Mouse (Mus musculus) lung, postnatal 0 days (tissue): Measurements from ENCODE around the gene Defb28. TPM values are rescaled to one million over a fixed set of nuclear protein-coding genes. Genes with fewer than 3 reads are reported as not detected.

Experiments used
- ATAC-seq: fragments of 200-750 bp; cut with Nextera tagmentation; 2 replicates; pipeline ENCODE4 v1.8.0; 2017; ENCODE audit warnings: moderate library complexity
- DNase-seq: peaks from one replicate; pipeline ENCODE4 v3.0.0-alpha.2; 2016; ENCODE audit warnings: low spot score
- H3K27ac ChIP-seq: fragments of 300-500 bp; sonication (generic); 2 replicates; pipeline ENCODE4 v1.5.1; 2014; ENCODE audit warnings: antibody characterized with exemption, mild to moderate bottlenecking, low read length, mixed read lengths
- H3K27me3 ChIP-seq: fragments of 300-500 bp; sonication (generic); replicated peaks from 2 replicates; pipeline ENCODE4 v1.6.1; 2014; ENCODE audit warnings: low read length, mixed read lengths; ENCODE audit not compliant: insufficient read depth
- H3K36me3 ChIP-seq: fragments of 300-500 bp; sonication (generic); 2 replicates; pipeline ENCODE4 v1.6.1; 2014; ENCODE audit warnings: low read length, mixed read lengths; ENCODE audit not compliant: insufficient read depth
- H3K4me1 ChIP-seq: fragments of 300-500 bp; sonication (generic); 2 replicates; pipeline ENCODE4 v1.6.1; 2014; ENCODE audit warnings: antibody characterized with exemption, low read depth, low read length, mixed read lengths; ENCODE audit not compliant: insufficient read depth
- H3K4me2 ChIP-seq: fragments of 300-500 bp; sonication (generic); replicated peaks from 2 replicates; pipeline ENCODE4 v1.6.1; 2014; ENCODE audit warnings: low read depth, mild to moderate bottlenecking, low read length, moderate library complexity, mixed read lengths
- H3K4me3 ChIP-seq: fragments of 300-500 bp; sonication (generic); 2 replicates; pipeline ENCODE4 v1.5.1; 2014; ENCODE audit warnings: low read depth, low read length
- H3K9ac ChIP-seq: fragments of 300-500 bp; sonication (generic); replicated peaks from 2 replicates; pipeline ENCODE4 v1.6.1; 2014; ENCODE audit warnings: low read depth, mild to moderate bottlenecking
- H3K9me3 ChIP-seq: fragments of 300-500 bp; sonication (generic); 2 replicates; pipeline ENCODE4 v1.6.1; 2016; ENCODE audit warnings: low read length, mixed read lengths
- CTCF ChIP-seq: IDR thresholded peaks from 2 replicates; pipeline ENCODE4 v1.5.1; 2016; ENCODE audit warnings: antibody characterized with exemption, mild to moderate bottlenecking
- EP300 ChIP-seq: IDR thresholded peaks from 2 replicates; pipeline ENCODE4 v1.6.1; 2016; ENCODE audit warnings: antibody characterized with exemption, mild to moderate bottlenecking, control low read depth
- WGBS: fragments of 180-500 bp; shearing (Covaris S2); extraction: QIAGEN DNeasy Blood & Tissue Kit; methylation state at CpG from one replicate; pipeline ENCODE4 v1.1.7; 2014; 5-methylcytosine and 5-hydroxymethylcytosine counted together
- polyA plus RNA-seq: library from polyadenylated mRNA; unstranded; fragments of >200 nt; fragmentation: Nextera tagmentation; extraction: Ambion mirVana; gene quantifications from 2 replicates; pipeline ENCODE4 v1.2.1, GENCODE M21; 2015

Gene Defb28
- polyA plus RNA-seq, 1 experiment from 2014 or later, result not detected

DNA sequence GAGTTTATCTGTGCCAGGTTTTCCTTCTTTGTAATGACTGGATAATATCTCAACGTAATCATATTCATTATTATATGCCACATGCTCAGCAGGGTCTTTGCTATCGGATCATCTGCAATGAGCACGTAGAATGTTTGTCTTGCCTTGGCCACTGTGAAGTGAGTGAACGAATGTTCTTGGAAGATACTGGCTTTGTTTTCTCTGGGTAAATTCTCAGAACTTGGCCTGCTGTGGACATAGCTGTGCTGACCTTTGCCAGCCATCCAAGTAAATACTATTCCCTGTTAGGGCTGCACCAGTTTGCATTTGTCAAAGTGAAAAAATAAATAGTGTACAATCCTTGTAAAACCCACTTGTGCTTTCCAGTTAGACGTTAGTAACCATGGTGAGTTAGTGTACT lies 30.1 kb downstream of the Defb28 start:
- Histone ChIP-seq H3K4me2 (no peak overlapping the region), H3K9ac (no peak overlapping the region), H3K4me3 (no peak overlapping the region), H3K27me3 (no peaks in the 10 kb centered on the region), H3K36me3 (no peaks in the 10 kb centered on the region), H3K27ac (no peak overlapping the region), H3K9me3 (no peaks in the 10 kb centered on the region), H3K4me1 (no peaks in the 10 kb centered on the region)
- ATAC-seq (no peak), DNase-seq (no peak)
- TF ChIP-seq CTCF, result no peak
- no peak for TF ChIP-seq EP300
- WGBS, result 47% methylated on average over 5 of the region's 5 CpGs

DNA sequence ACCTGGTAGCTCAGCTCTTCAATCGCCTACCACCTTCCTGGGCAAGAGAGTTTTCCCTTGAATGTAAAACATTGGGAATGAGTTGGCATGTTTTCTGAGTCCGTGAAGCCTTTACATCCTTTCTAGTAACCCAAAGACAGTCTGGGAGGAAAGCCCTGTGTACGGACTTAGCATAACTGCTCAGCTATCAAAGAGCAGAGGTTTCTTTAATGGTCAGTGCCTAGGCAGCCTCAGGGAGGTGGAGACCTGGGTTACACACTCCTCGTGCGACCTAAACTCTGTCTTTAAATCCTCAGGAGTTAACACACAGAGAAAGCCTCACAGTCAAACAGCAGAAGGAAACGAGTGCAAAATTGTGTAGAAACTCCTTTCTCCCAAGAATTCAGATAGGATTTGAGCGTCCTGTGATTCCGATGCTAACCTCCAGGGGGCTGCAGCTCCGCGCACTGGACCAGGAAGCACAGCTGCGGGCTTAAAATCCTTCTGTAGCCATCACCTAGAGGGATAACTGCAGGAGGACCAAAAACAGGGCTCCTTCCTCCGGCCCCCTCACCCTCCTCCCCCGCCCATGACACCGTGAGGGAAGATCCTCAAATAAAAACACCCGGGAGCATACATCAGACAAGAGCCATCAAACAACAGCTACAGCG lies 35.8 kb downstream of the Defb28 start:
- ATAC-seq (no peak), DNase-seq (peak; percentile 65)
- no peaks in the 10 kb centered on the region for H3K36me3 ChIP-seq
- TF ChIP-seq EP300 (no peak), CTCF (peak; percentile 79)
- H3K4me2 ChIP-seq, result no peak overlapping the region
- H3K27ac ChIP-seq, result no peak overlapping the region
- H3K4me1 ChIP-seq, result no peaks in the 10 kb centered on the region
- H3K9ac ChIP-seq, result no peak overlapping the region
- H3K27me3 ChIP-seq, result no peaks in the 10 kb centered on the region
- H3K9me3 ChIP-seq, result no peaks in the 10 kb centered on the region
- WGBS, result 9% methylated on average over 16 of the region's 16 CpGs
- H3K4me3 ChIP-seq, result no peak overlapping the region

DNA sequence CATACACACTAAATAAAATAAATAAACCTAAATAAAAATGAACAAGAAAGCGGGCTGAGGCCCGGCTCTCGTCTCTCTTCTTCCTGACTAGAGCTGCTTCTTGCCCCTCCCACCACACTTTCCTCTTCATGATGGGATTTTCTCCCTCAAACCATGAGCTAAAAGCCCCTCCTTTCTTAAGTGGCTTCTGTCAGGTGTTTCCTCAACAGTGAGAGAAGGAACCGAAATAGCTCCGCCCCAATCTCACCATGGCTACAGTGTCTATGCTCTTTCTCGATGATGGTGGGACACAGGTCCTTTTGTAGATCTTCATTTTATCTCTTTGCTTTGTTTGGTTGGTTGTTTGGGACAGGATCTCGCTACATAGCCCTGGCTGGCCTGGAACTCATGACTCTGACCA lies 38.6 kb downstream of the Defb28 start:
- WGBS, result 66% methylated on average over 7 of the region's 7 CpGs
- Histone ChIP-seq H3K9ac (no peak overlapping the region), H3K4me2 (no peak overlapping the region), H3K36me3 (no peaks in the 10 kb centered on the region), H3K4me3 (no peak overlapping the region), H3K9me3 (no peaks in the 10 kb centered on the region), H3K27me3 (no peaks in the 10 kb centered on the region), H3K4me1 (no peaks in the 10 kb centered on the region), H3K27ac (no peak overlapping the region)
- DNase-seq (no peak), ATAC-seq (no peak)
- TF ChIP-seq CTCF (no peak), EP300 (no peak)

DNA sequence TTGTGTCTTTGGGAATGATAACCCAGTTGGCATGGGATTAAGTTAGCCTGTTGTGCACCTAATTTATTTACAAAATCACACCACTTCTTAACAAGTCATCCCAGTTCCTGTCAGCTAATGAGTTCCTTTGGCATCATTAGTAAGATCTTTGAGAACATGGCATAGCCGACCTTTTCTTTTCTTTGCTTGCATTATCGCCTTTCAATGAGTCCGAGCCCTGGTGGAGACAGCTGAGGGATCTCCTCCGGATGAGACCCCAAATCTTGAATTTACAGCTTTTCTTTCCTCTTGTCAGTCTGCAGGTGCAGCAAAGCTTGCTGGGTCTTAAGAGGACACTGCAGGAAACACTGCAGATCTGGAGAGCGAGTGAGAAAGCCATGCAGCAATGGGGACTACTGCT lies 51.0 kb downstream of the Defb28 start, which contains the start of gene Gm17416:
Gm17416 (plus strand) TSS at position 301 of the 400 bp plus-strand sequence.
- Histone ChIP-seq H3K9ac (no peak within 1 kb of the TSS), H3K4me3 (no peak within 1 kb of the TSS), H3K4me2 (no peak within 1 kb of the TSS), H3K4me1 (no peaks in the 10 kb centered on the region), H3K9me3 (no peaks in the 10 kb centered on the region), H3K36me3 (no peaks in the 10 kb centered on the region), H3K27ac (no peak within 1 kb of the TSS), H3K27me3 (no peaks in the 10 kb centered on the region)
- WGBS, result 85% methylated on average over 5 of the region's 5 CpGs
- TF ChIP-seq EP300 (no peak), CTCF (no peak)
- DNase-seq, result no peak
- ATAC-seq, result no peak

DNA sequence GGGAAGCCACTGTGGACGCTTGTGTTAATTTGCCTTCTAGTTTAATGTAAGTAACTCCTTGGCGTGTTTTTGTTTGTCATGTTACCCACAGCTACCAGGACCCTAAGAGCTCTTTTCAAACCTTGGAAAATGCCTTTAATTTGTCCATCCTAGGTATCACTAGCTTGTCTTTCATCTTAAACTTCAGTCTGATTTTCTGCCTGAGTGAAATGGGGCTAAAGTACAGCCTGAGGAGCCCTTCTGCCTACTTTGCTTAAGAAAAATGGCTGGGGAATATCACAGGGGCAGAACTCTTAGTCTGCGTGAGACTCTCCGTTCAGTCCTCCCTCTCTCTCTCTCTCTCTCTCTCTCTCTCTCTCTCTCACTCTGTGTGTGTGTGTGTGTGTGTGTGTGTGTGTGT lies 51.8 kb downstream of the Defb28 start:
- Histone ChIP-seq H3K9me3 (no peaks in the 10 kb centered on the region), H3K36me3 (no peaks in the 10 kb centered on the region), H3K9ac (no peak overlapping the region), H3K4me3 (no peak overlapping the region), H3K4me2 (no peak overlapping the region), H3K27ac (no peak overlapping the region), H3K27me3 (no peaks in the 10 kb centered on the region), H3K4me1 (no peaks in the 10 kb centered on the region)
- ATAC-seq (no peak), DNase-seq (no peak)
- 67% methylated on average over 4 of the region's 4 CpGs for WGBS
- no peak for TF ChIP-seq CTCF
- no peak for TF ChIP-seq EP300

DNA sequence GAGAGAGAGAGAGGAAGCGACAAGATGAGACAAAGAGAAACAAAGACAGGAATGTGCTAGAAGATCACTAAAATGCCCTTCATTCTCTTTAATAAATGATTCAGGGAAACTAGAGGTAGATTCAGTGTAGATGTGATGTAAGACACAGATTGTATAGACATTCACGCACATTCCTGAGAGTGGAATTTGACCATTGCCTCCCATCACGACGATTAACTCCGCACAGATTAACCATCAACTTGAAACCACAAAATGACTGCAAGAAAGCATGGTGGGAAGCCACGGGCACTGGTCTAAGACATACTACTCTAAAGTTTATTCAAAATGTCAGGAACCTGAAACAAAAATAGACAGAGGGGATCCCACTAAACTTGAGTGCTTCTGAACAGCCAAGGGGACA lies 52.3 kb downstream of the Defb28 start:
- H3K27me3 ChIP-seq, result no peaks in the 10 kb centered on the region
- no peaks in the 10 kb centered on the region for H3K9me3 ChIP-seq
- no peaks in the 10 kb centered on the region for H3K36me3 ChIP-seq
- H3K9ac ChIP-seq, result no peak overlapping the region
- 60% methylated on average over 6 of the region's 6 CpGs for WGBS
- no peaks in the 10 kb centered on the region for H3K4me1 ChIP-seq
- no peak overlapping the region for H3K4me2 ChIP-seq
- no peak overlapping the region for H3K4me3 ChIP-seq
- ATAC-seq, result no peak
- TF ChIP-seq EP300 (no peak), CTCF (no peak)
- DNase-seq, result no peak
- no peak overlapping the region for H3K27ac ChIP-seq

Other genes with a start within 250 kb of the Defb28 start
- gene Tbc1d20, start 224.4 kb upstream of the Defb28 start, polyA plus RNA-seq, result 37.5 and 38.8 TPM in 2 replicates
- gene Rbck1, start 185.6 kb upstream of the Defb28 start, polyA plus RNA-seq, result 67.9 and 74.4 TPM in 2 replicates
- 5.7 and 6.7 TPM in 2 replicates for gene Trib3, start 174.2 kb upstream of the Defb28 start, polyA plus RNA-seq
- not detected in 2 replicates for gene Nrsn2, start 141.6 kb upstream of the Defb28 start, polyA plus RNA-seq
- 3.5 and 3.9 TPM in 2 replicates for gene Sox12, start 120.2 kb upstream of the Defb28 start, polyA plus RNA-seq
- 17.3 TPM in 2 replicates for gene Zcchc3, start 103.2 kb upstream of the Defb28 start, polyA plus RNA-seq
- gene 6820408C15Rik, start 102.7 kb upstream of the Defb28 start, polyA plus RNA-seq, result 10.7 and 14.6 TPM in 2 replicates
- gene Defb23, start 53.6 kb upstream of the Defb28 start, polyA plus RNA-seq, result not detected in 2 replicates
- not detected in 2 replicates for gene Defb20, start 41.2 kb upstream of the Defb28 start, polyA plus RNA-seq
- not detected in 2 replicates for gene Defb22, start 28.1 kb upstream of the Defb28 start, polyA plus RNA-seq
- gene Defb26, start 6.6 kb upstream of the Defb28 start, polyA plus RNA-seq, result not detected in 2 replicates
- gene Defb29, start 21.8 kb downstream of the Defb28 start, polyA plus RNA-seq, result not detected in 2 replicates
- gene Gm17416, start 51.1 kb downstream of the Defb28 start, polyA plus RNA-seq, result not detected in 2 replicates
- not detected in 2 replicates for gene Defb21, start 54.5 kb downstream of the Defb28 start, polyA plus RNA-seq
- gene Defb19, start 62.1 kb downstream of the Defb28 start, polyA plus RNA-seq, result 0.36 TPM in 1 of 2 replicates, not detected in the other
- gene Defb45, start 81.1 kb downstream of the Defb28 start, polyA plus RNA-seq, result not detected in 2 replicates
- gene Defb36, start 86.1 kb downstream of the Defb28 start, polyA plus RNA-seq, result not detected in 2 replicates
- gene Defb25, start 104.8 kb downstream of the Defb28 start, polyA plus RNA-seq, result 3.0 and 4.9 TPM in 2 replicates
- 32.2 and 34.0 TPM in 2 replicates for gene Rem1, start 108.7 kb downstream of the Defb28 start, polyA plus RNA-seq
- gene H13, start 151.2 kb downstream of the Defb28 start, polyA plus RNA-seq, result 110 and 127 TPM in 2 replicates
- gene Mcts2, start 168.8 kb downstream of the Defb28 start, polyA plus RNA-seq, result 19.4 and 20.8 TPM in 2 replicates
- 214 and 218 TPM in 2 replicates for gene Id1, start 218.0 kb downstream of the Defb28 start, polyA plus RNA-seq
- gene Cox4i2, start 235.9 kb downstream of the Defb28 start, polyA plus RNA-seq, result 204 and 228 TPM in 2 replicates